Mouse (Mus musculus) kidney, embryonic 16.5 days (tissue): Measurements from ENCODE around the gene Il12rb1. TPM values are rescaled to one million over a fixed set of nuclear protein-coding genes. Genes with fewer than 3 reads are reported as not detected.

Experiments
- ATAC-seq: fragments of 200-750 bp; cut with Nextera tagmentation; 2 replicates; pipeline ENCODE4 v1.8.0; 2017; ENCODE audit warnings: moderate TSS enrichment; ENCODE audit not compliant: low FRiP score, low TSS enrichment
- H3K27ac ChIP-seq: fragments of 300-500 bp; sonication (generic); 2 replicates; pipeline ENCODE4 v1.5.1; 2014; ENCODE audit warnings: low read length
- H3K27me3 ChIP-seq: fragments of 300-500 bp; sonication (generic); 2 replicates; pipeline ENCODE4 v1.6.1; 2014; ENCODE audit warnings: low read length, control low read depth, mixed read lengths; ENCODE audit not compliant: insufficient read depth
- H3K36me3 ChIP-seq: fragments of 300-500 bp; sonication (generic); 2 replicates; pipeline ENCODE4 v1.6.1; 2014; ENCODE audit warnings: low read length, control low read depth, mixed read lengths; ENCODE audit not compliant: insufficient read depth
- H3K4me1 ChIP-seq: fragments of 300-500 bp; sonication (generic); 2 replicates; pipeline ENCODE4 v1.6.1; 2014; ENCODE audit warnings: low read length, control low read depth, mixed read lengths; ENCODE audit not compliant: insufficient read depth
- H3K4me2 ChIP-seq: fragments of 300-500 bp; sonication (generic); replicated peaks from 2 replicates; pipeline ENCODE4 v1.6.1; 2014; ENCODE audit warnings: low read depth, low read length
- H3K4me3 ChIP-seq: fragments of 300-500 bp; sonication (generic); 2 replicates; pipeline ENCODE4 v1.5.1; 2014; ENCODE audit warnings: mild to moderate bottlenecking, low read length
- H3K9ac ChIP-seq: fragments of 300-500 bp; sonication (generic); replicated peaks from 2 replicates; pipeline ENCODE4 v1.6.1; 2014; ENCODE audit warnings: low read length
- H3K9me3 ChIP-seq: fragments of 300-500 bp; sonication (generic); 2 replicates; pipeline ENCODE4 v1.6.1; 2016; ENCODE audit warnings: low read length, control low read depth
- WGBS: fragments of 180-500 bp; shearing (Covaris S2); extraction: QIAGEN DNeasy Blood & Tissue Kit; methylation state at CpG from one replicate; pipeline ENCODE4 v1.1.7; 2014; 5-methylcytosine and 5-hydroxymethylcytosine counted together
- polyA plus RNA-seq: library from polyadenylated mRNA; unstranded; fragments of >200 nt; fragmentation: Nextera tagmentation; extraction: Ambion mirVana; gene quantifications from 2 replicates; pipeline ENCODE4 v1.2.1, GENCODE M21; 2015

Il12rb1 gene
- polyA plus RNA-seq, 1 experiment from 2014 or later, result 0.05 TPM

DNA sequence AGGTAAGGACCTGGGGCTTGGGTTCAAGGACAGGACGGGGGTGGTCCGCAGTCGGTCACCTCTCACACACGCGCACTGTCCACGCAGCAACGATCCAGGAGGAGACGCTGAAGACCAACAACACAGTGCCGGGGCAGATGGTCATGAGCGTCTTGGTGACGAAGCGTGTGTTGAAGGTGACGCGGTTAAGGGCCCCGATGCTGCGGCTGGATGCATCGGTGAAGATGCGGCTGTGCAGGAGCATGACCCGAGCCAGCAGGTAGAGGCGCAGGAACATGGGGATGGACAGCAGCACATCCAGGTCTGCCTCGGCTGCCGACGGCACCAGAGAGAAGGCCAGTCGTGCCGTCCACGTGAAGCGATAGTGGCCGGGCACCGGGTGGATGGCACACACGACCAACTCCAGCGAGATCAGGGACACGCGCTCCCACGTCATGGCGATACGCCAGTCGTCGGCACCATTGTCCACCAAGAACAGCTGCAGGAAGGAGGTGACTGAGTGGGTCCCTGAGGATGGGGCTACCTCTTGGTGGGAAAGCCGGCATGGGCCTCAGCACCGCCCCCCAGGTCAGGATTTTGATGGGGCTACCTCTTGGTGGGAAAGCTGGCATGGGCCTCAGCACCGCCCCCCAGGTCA is 44.5 kb downstream of the Il12rb1 start:
- Histone ChIP-seq H3K27ac (no peak overlapping the region), H3K27me3 (0 out of 2 replicates have a peak, but pooled peaks cover 5% of the 10 kb centered on the region), H3K9ac (no peak overlapping the region), H3K4me2 (no peak overlapping the region), H3K4me1 (peaks cover 17% of the 10 kb centered on the region), H3K4me3 (no peak overlapping the region), H3K36me3 (no peaks in the 10 kb centered on the region), H3K9me3 (no peaks in the 10 kb centered on the region)
- 91% methylated on average over 41 of the region's 41 CpGs for WGBS
- no peak for ATAC-seq

GRCm38 (mm10) chr8:70853863-70854262 is 45.6 kb downstream of the Il12rb1 start:
- WGBS, result 87% methylated on average over 2 of the region's 2 CpGs
- Histone ChIP-seq H3K27ac (no peak overlapping the region), H3K4me3 (no peak overlapping the region), H3K9me3 (no peaks in the 10 kb centered on the region), H3K27me3 (0 out of 2 replicates have a peak, but pooled peaks cover 5% of the 10 kb centered on the region), H3K4me2 (no peak overlapping the region), H3K9ac (no peak overlapping the region), H3K36me3 (no peaks in the 10 kb centered on the region), H3K4me1 (peaks cover 25% of the 10 kb centered on the region)
- ATAC-seq, result no peak

DNA sequence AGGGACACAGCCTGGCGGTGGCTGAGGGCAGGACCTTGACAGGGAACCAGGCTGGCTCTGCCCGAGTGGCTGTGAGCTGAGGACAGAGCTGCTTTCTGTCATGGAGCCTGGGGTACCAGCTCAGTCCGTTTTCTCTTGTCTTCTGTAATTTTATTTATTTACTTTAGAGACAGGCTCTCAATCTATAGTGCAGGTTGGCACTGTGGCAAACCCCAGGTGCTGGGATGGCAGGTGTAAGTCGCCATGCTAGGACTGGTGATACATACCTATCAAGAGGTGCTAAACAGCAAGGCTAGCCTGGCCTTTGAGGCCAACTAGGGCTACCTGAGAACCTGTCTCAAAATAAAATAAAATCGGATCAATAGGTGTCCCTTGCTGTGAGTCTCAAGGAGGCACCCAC is 47.8 kb downstream of the Il12rb1 start:
- Histone ChIP-seq H3K4me3 (no peak overlapping the region), H3K36me3 (no peaks in the 10 kb centered on the region), H3K27ac (no peak overlapping the region), H3K9ac (no peak overlapping the region), H3K4me1 (peaks cover 25% of the 10 kb centered on the region), H3K9me3 (no peaks in the 10 kb centered on the region), H3K4me2 (no peak overlapping the region), H3K27me3 (0 out of 2 replicates have a peak, but pooled peaks cover 5% of the 10 kb centered on the region)
- WGBS, result 67% methylated on average over 5 of the region's 5 CpGs
- ATAC-seq, result no peak

- Histone ChIP-seq H3K4me1 (peaks cover 27% of the 10 kb centered on the region), H3K4me3 (peak overlapping the region; percentile 54), H3K36me3 (no peaks in the 10 kb centered on the region), H3K27ac (no peak overlapping the region), H3K4me2 (peak overlapping the region; percentile 92), H3K27me3 (peaks cover 11% of the 10 kb centered on the region), H3K9ac (peak overlapping the region; percentile 65), H3K9me3 (no peaks in the 10 kb centered on the region)
- peak; percentile 76 for ATAC-seq
- 10% methylated on average over 26 of the region's 33 CpGs for WGBS
Measured at GRCm38 (mm10) chr8:70856541-70857197, 48.4 kb downstream of the Il12rb1 start.

GRCm38 (mm10) chr8:70857516-70857915 is 49.3 kb downstream of the Il12rb1 start:
- H3K27ac ChIP-seq, result no peak overlapping the region
- H3K9ac ChIP-seq, result no peak overlapping the region
- H3K4me3 ChIP-seq, result no peak overlapping the region
- no peak overlapping the region for H3K4me2 ChIP-seq
- ATAC-seq, result no peak
- H3K4me1 ChIP-seq, result peaks cover 28% of the 10 kb centered on the region
- no peaks in the 10 kb centered on the region for H3K36me3 ChIP-seq
- 15% methylated on average over 4 of the region's 4 CpGs for whole genome bisulfite sequencing
- no peaks in the 10 kb centered on the region for H3K9me3 ChIP-seq
- H3K27me3 ChIP-seq, result peaks cover 19% of the 10 kb centered on the region

GRCm38 (mm10) chr8:70862824-70863641 is 54.8 kb downstream of the Il12rb1 start, which contains the start of gene Kcnn1:
Gene Kcnn1, minus strand, starts transcription at chr8:70863258.
- Histone ChIP-seq H3K9ac (peak within 1 kb of the TSS; percentile 67), H3K9me3 (no peaks in the 10 kb centered on the region), H3K27me3 (peaks cover 36% of the 10 kb centered on the region), H3K4me3 (peak within 1 kb of the TSS; percentile 64), H3K27ac (no peak within 1 kb of the TSS), H3K36me3 (no peaks in the 10 kb centered on the region), H3K4me2 (peak within 1 kb of the TSS; percentile 80), H3K4me1 (peaks cover 45% of the 10 kb centered on the region)
- under 1% methylated on average over 55 of the region's 55 CpGs for WGBS
- ATAC-seq, result no peak

- no peaks in the 10 kb centered on the region for H3K9me3 ChIP-seq
- WGBS, result under 1% methylated on average over 46 of the region's 46 CpGs
Measured at GRCm38 (mm10) chr8:70863956-70864711, 55.9 kb downstream of the Il12rb1 start.

DNA sequence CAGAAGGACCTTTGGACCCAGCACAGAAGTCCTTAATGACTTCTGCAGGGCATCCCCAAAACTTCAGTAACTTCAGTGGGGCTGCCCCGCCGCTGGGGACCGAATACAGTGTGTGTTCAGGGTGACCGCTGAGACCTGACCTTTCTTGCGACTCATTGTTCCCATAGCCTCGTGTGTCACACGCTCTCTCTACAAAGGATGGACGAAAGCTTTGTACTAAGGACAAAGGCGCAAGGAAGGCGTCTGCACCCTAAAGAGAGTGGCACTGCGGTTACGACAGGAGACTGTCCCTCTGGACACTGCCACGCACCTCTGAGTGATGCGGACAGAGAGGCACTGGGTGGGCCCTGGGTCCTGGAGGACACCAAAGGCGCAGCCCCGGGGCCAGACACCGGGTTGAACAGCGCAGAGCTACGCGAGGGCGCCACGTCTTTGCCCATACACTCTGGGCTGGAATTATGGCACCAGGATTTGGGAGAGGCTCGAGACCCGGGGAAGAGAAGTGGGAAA is 56.5 kb downstream of the Il12rb1 start:
- Histone ChIP-seq H3K4me1 (peaks cover 53% of the 10 kb centered on the region), H3K36me3 (no peaks in the 10 kb centered on the region), H3K27me3 (peaks cover 36% of the 10 kb centered on the region), H3K4me2 (peak overlapping the region; percentile 80), H3K4me3 (peak overlapping the region; percentile 64), H3K27ac (peak overlapping the region; percentile 68), H3K9me3 (no peaks in the 10 kb centered on the region), H3K9ac (peak overlapping the region; percentile 67)
- ATAC-seq, result peak; percentile 11
- WGBS, result 2% methylated on average over 24 of the region's 24 CpGs

More at GRCm38 (mm10) chr8:70863956-70864711, 55.9 kb downstream of the Il12rb1 start:
- Histone ChIP-seq H3K36me3 (no peaks in the 10 kb centered on the region), H3K4me2 (peak overlapping the region; percentile 80), H3K27me3 (peaks cover 36% of the 10 kb centered on the region), H3K4me1 (peaks cover 49% of the 10 kb centered on the region), H3K4me3 (peak overlapping the region; percentile 64), H3K9ac (peak overlapping the region; percentile 67), H3K27ac (no peak overlapping the region)
- no peak for ATAC-seq
